Mouse (Mus musculus): ENCODE measurements around the gene Tyrp1. TPM values are rescaled to one million over a fixed set of nuclear protein-coding genes. Genes with fewer than 3 reads are reported as not detected.

Gene Tyrp1
- polyA plus RNA-seq, 1 experiment from 2014 or later: not detected

DNA sequence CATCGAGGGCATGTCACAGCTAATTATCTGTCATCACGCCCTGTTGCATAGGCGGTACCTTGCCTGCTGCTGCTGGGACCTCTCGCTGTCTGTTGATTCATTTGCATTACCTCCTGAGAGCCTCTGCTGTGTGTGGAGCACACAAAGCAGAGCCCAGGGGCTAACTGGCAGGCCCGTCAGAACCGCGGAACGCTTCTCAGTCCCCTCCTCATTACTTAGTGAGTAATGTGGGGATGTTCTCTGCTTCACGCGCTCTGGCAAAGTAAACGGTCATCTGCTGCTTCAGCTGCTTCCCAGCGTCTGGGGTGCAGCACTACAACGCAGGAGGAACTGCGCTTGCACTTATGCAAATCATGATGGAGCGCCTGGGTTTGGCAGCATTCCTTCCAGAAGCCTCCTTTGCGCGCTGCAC lies 30.6 kb downstream of the Tyrp1 start:
- DNase-seq (ENCODE audit: low spot score) (peak; percentile 59), ATAC-seq (replicated peaks; ENCODE audit: low FRiP score, low read depth) (no peak)
- Histone ChIP-seq H3K4me1 (replicated peaks; ENCODE audit: insufficient read depth, low read length) (no peaks in the 10 kb centered on the region), H3K36me3 (ENCODE audit: insufficient read depth, low read length) (no peaks in the 10 kb centered on the region), H3K27ac (no peak overlapping the region), H3K9me3 (replicated peaks; ENCODE audit: low read length) (no peaks in the 10 kb centered on the region), H3K27me3 (ENCODE audit: insufficient read depth, low read length) (no peaks in the 10 kb centered on the region), H3K4me2 (ENCODE audit: low read length) (peak overlapping the region; percentile 63), H3K4me3 (replicated peaks; ENCODE audit: low read depth, low read length) (peak overlapping the region; percentile 24), H3K9ac (ENCODE audit: low read depth, low read length) (peak overlapping the region; percentile 40; the same call in 1 of the 2 replicates)
- 3% methylated on average over 17 of the region's 17 CpGs for WGBS
- no peak for TF ChIP-seq CTCF (IDR thresholded peaks at IDR 0.05; ENCODE audit: low read depth)

GRCm38 (mm10) chr4:80866065-80866464 lies 32.1 kb downstream of the Tyrp1 start:
- no peak overlapping the region for H3K4me2 ChIP-seq (ENCODE audit: low read length)
- no peaks in the 10 kb centered on the region for H3K27me3 ChIP-seq (ENCODE audit: insufficient read depth, low read length)
- DNase-seq (ENCODE audit: low spot score): peak; percentile 83
- ATAC-seq (replicated peaks; ENCODE audit: low FRiP score, low read depth): no peak
- no peaks in the 10 kb centered on the region for H3K4me1 ChIP-seq (replicated peaks; ENCODE audit: insufficient read depth, low read length)
- no peak overlapping the region for H3K9ac ChIP-seq (ENCODE audit: low read depth, low read length)
- no peaks in the 10 kb centered on the region for H3K36me3 ChIP-seq (ENCODE audit: insufficient read depth, low read length)
- H3K9me3 ChIP-seq (replicated peaks; ENCODE audit: low read length): no peaks in the 10 kb centered on the region
- no peak overlapping the region for H3K4me3 ChIP-seq (replicated peaks; ENCODE audit: low read depth, low read length)
- no peak overlapping the region for H3K27ac ChIP-seq
- WGBS: 9% methylated on average over 5 of the region's 5 CpGs
- peak; percentile 77 for TF ChIP-seq CTCF (IDR thresholded peaks at IDR 0.05; ENCODE audit: low read depth)

GRCm38 (mm10) chr4:80869598-80869997 lies 35.7 kb downstream of the Tyrp1 start:
- TF ChIP-seq CTCF (IDR thresholded peaks at IDR 0.05; ENCODE audit: low read depth): peak; percentile 36; the same call in 1 of the 2 replicates
- H3K9me3 ChIP-seq (replicated peaks; ENCODE audit: low read length): no peaks in the 10 kb centered on the region
- no peak overlapping the region for H3K4me2 ChIP-seq (ENCODE audit: low read length)
- H3K4me1 ChIP-seq (replicated peaks; ENCODE audit: insufficient read depth, low read length): 0 out of 2 replicates have a peak, but pooled peaks cover 3% of the 10 kb centered on the region
- 26% methylated on average over 2 of the region's 2 CpGs for WGBS
- no peak overlapping the region for H3K9ac ChIP-seq (ENCODE audit: low read depth, low read length)
- DNase-seq (ENCODE audit: low spot score) (no peak), ATAC-seq (replicated peaks; ENCODE audit: low FRiP score, low read depth) (no peak)
- H3K27me3 ChIP-seq (ENCODE audit: insufficient read depth, low read length): no peaks in the 10 kb centered on the region
- no peaks in the 10 kb centered on the region for H3K36me3 ChIP-seq (ENCODE audit: insufficient read depth, low read length)
- H3K4me3 ChIP-seq (replicated peaks; ENCODE audit: low read depth, low read length): no peak overlapping the region
- H3K27ac ChIP-seq: no peak overlapping the region

- 24% methylated on average over 6 of the region's 6 CpGs for WGBS
- 0 out of 2 replicates have a peak, but pooled peaks cover 3% of the 10 kb centered on the region for H3K4me1 ChIP-seq (replicated peaks; ENCODE audit: insufficient read depth, low read length)
- no peaks in the 10 kb centered on the region for H3K9me3 ChIP-seq (replicated peaks; ENCODE audit: low read length)
- H3K27ac ChIP-seq: no peak overlapping the region
- H3K27me3 ChIP-seq (ENCODE audit: insufficient read depth, low read length): no peaks in the 10 kb centered on the region
- H3K4me3 ChIP-seq (replicated peaks; ENCODE audit: low read depth, low read length): no peak overlapping the region
- TF ChIP-seq CTCF (IDR thresholded peaks at IDR 0.05; ENCODE audit: low read depth): peak; percentile 77
- DNase-seq (ENCODE audit: low spot score) (peak; percentile 86), ATAC-seq (replicated peaks; ENCODE audit: low FRiP score, low read depth) (peak; percentile 59; the same call in 1 of the 2 replicates)
- H3K36me3 ChIP-seq (ENCODE audit: insufficient read depth, low read length): no peaks in the 10 kb centered on the region
- no peak overlapping the region for H3K4me2 ChIP-seq (ENCODE audit: low read length)
- H3K9ac ChIP-seq (ENCODE audit: low read depth, low read length): no peak overlapping the region
Measured at GRCm38 (mm10) chr4:80872847-80873644, 39.1 kb downstream of the Tyrp1 start.

GRCm38 (mm10) chr4:80874121-80874859 lies 40.4 kb downstream of the Tyrp1 start:
- 0 out of 2 replicates have a peak, but pooled peaks cover 3% of the 10 kb centered on the region for H3K4me1 ChIP-seq (replicated peaks; ENCODE audit: insufficient read depth, low read length)
- no peak overlapping the region for H3K27ac ChIP-seq
- H3K4me2 ChIP-seq (ENCODE audit: low read length): no peak overlapping the region
- no peaks in the 10 kb centered on the region for H3K36me3 ChIP-seq (ENCODE audit: insufficient read depth, low read length)
- DNase-seq (ENCODE audit: low spot score) (peak; percentile 81), ATAC-seq (replicated peaks; ENCODE audit: low FRiP score, low read depth) (peak; percentile 76)
- TF ChIP-seq CTCF (IDR thresholded peaks at IDR 0.05; ENCODE audit: low read depth): no peak
- H3K4me3 ChIP-seq (replicated peaks; ENCODE audit: low read depth, low read length): no peak overlapping the region
- H3K9me3 ChIP-seq (replicated peaks; ENCODE audit: low read length): no peaks in the 10 kb centered on the region
- H3K9ac ChIP-seq (ENCODE audit: low read depth, low read length): no peak overlapping the region
- WGBS: 27% methylated on average over 5 of the region's 5 CpGs
- no peaks in the 10 kb centered on the region for H3K27me3 ChIP-seq (ENCODE audit: insufficient read depth, low read length)

DNA sequence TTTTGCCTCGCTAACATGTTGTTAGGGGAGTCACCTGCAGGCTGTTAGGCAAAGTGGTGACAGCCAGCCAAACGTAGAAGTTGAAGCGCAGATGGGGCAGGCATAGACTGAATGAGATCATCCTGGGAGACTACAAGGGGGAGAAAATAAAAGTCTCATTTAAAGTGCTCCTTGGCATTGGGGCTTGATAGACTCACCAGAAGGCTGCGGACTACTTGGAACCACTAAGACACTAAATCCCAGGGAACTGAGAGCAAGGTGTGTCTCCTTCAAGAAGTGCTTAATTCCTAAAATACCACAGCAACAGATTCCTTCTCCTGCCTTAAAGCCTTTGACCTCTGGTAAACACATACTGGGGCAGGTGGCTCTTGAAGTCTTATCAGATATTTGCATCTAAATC lies 41.1 kb downstream of the Tyrp1 start:
- no peak overlapping the region for H3K27ac ChIP-seq
- no peak overlapping the region for H3K4me2 ChIP-seq (ENCODE audit: low read length)
- no peaks in the 10 kb centered on the region for H3K9me3 ChIP-seq (replicated peaks; ENCODE audit: low read length)
- H3K4me1 ChIP-seq (replicated peaks; ENCODE audit: insufficient read depth, low read length): 0 out of 2 replicates have a peak, but pooled peaks cover 3% of the 10 kb centered on the region
- H3K27me3 ChIP-seq (ENCODE audit: insufficient read depth, low read length): no peaks in the 10 kb centered on the region
- H3K9ac ChIP-seq (ENCODE audit: low read depth, low read length): no peak overlapping the region
- TF ChIP-seq CTCF (IDR thresholded peaks at IDR 0.05; ENCODE audit: low read depth): no peak
- 67% methylated on average over 4 of the region's 4 CpGs for WGBS
- no peaks in the 10 kb centered on the region for H3K36me3 ChIP-seq (ENCODE audit: insufficient read depth, low read length)
- no peak overlapping the region for H3K4me3 ChIP-seq (replicated peaks; ENCODE audit: low read depth, low read length)
- no peak for DNase-seq (ENCODE audit: low spot score)
- ATAC-seq (replicated peaks; ENCODE audit: low FRiP score, low read depth): no peak

Measured in kidney, postnatal 0 days (tissue).